Mouse (Mus musculus) intestine, embryonic 15.5 days (tissue): Measurements from ENCODE around the gene BC030499. TPM values are rescaled to one million over a fixed set of nuclear protein-coding genes. Genes with fewer than 3 reads are reported as not detected.
"Not testable (repeated sequence)": the region's sequence is repeated elsewhere in the genome, so short reads cannot be mapped to it uniquely, and the experiment has no call there.

ENCODE experiments used
- ATAC-seq: fragments of 200-750 bp; cut with Nextera tagmentation; 2 replicates; pipeline ENCODE4 v1.8.0; 2017; ENCODE audit warnings: moderate TSS enrichment, moderate library complexity
- H3K27ac ChIP-seq: fragments of 300-500 bp; sonication (generic); 2 replicates; pipeline ENCODE4 v1.5.1; 2015; ENCODE audit warnings: mild to moderate bottlenecking, inconsistent platforms
- H3K27me3 ChIP-seq: fragments of 300-500 bp; sonication (generic); replicated peaks from 2 replicates; pipeline ENCODE4 v1.6.1; 2015; ENCODE audit warnings: inconsistent platforms
- H3K36me3 ChIP-seq: fragments of 300-500 bp; sonication (generic); 2 replicates; pipeline ENCODE4 v1.6.1; 2015; ENCODE audit warnings: inconsistent platforms
- H3K4me1 ChIP-seq: fragments of 300-500 bp; sonication (generic); replicated peaks from 2 replicates; pipeline ENCODE4 v1.6.1; 2015; ENCODE audit warnings: inconsistent platforms
- H3K4me2 ChIP-seq: fragments of 300-500 bp; sonication (generic); replicated peaks from 2 replicates; pipeline ENCODE4 v1.6.1; 2015; ENCODE audit warnings: mild to moderate bottlenecking, inconsistent platforms
- H3K4me3 ChIP-seq: fragments of 300-500 bp; sonication (generic); replicated peaks from 2 replicates; pipeline ENCODE4 v1.5.1; 2015; ENCODE audit warnings: inconsistent platforms
- H3K9ac ChIP-seq: fragments of 300-500 bp; sonication (generic); 2 replicates; pipeline ENCODE4 v1.6.1; 2015; ENCODE audit warnings: inconsistent platforms
- H3K9me3 ChIP-seq: fragments of 300-500 bp; sonication (generic); 2 replicates; pipeline ENCODE4 v1.6.1; 2016; ENCODE audit warnings: inconsistent platforms
- WGBS: fragments of 180-500 bp; shearing (Covaris S2); methylation state at CpG from one replicate; pipeline ENCODE4 v1.1.7; 2015; 5-methylcytosine and 5-hydroxymethylcytosine counted together
- polyA plus RNA-seq: library from polyadenylated mRNA; unstranded; fragments of >200 nt; fragmentation: Nextera tagmentation; extraction: Ambion mirVana; gene quantifications from 2 replicates; pipeline ENCODE4 v1.2.1, GENCODE M21; 2015

Gene BC030499
- polyA plus RNA-seq, 1 experiment from 2014 or later = 0.33 TPM

DNA sequence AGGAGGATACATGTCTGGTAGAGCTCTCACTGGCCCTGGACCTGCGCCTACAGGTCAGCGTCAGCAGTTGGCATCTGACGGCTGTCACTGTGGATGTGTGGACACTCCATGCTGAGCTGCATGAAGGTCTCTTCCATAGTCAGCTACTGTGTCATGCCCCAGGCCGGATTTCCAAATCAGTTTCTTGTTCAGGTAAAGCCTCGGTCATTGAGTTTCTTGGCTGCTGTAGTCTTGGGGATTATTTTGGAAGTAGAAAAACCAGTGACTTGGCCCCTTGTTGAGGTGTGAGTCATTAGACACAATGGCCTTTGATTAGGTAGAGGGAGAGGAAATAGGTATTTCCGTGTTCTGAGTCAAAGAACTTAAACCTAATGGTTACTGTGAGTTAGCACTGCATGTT lies 25.1 kb upstream of the BC030499 start:
- WGBS = 90% methylated on average over 6 of the region's 6 CpGs
- peaks cover 34% of the 10 kb centered on the region for H3K36me3 ChIP-seq

DNA sequence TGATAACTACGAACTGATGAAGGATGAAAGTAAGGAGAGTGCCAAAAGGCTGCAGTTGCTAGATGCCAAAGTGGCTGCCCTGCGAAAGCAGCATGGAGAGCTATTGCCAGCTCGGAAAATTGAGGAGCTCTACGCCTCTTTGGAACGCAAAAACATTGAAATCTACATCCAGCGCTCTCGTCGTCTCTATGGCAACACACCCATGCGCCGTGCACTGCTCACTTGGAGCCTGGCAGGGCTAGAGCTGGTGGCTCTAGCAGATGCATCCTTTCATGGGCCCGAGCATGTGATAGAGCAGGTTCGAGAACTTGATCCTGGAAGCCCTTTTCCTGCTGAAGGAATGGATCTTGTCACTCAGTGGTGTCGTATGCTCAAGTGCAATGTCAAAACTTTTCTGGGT lies 18.7 kb upstream of the BC030499 start:
- no peaks in the 10 kb centered on the region for H3K4me1 ChIP-seq
- ATAC-seq = no peak
- H3K4me2 ChIP-seq = no peak overlapping the region
- H3K9me3 ChIP-seq = no peaks in the 10 kb centered on the region
- H3K27me3 ChIP-seq = no peaks in the 10 kb centered on the region
- WGBS = 89% methylated on average over 13 of the region's 13 CpGs
- H3K9ac ChIP-seq = no peak overlapping the region
- no peak overlapping the region for H3K27ac ChIP-seq
- no peak overlapping the region for H3K4me3 ChIP-seq
- peaks cover 59% of the 10 kb centered on the region for H3K36me3 ChIP-seq

More for the DNA sequence above, 25.1 kb upstream of the BC030499 start:
- ATAC-seq = no peak
- H3K4me3 ChIP-seq = no peak overlapping the region
- H3K27me3 ChIP-seq = no peaks in the 10 kb centered on the region
- H3K27ac ChIP-seq = no peak overlapping the region
- no peaks in the 10 kb centered on the region for H3K4me1 ChIP-seq
- no peaks in the 10 kb centered on the region for H3K9me3 ChIP-seq
- H3K9ac ChIP-seq = no peak overlapping the region
- H3K4me2 ChIP-seq = no peak overlapping the region

DNA sequence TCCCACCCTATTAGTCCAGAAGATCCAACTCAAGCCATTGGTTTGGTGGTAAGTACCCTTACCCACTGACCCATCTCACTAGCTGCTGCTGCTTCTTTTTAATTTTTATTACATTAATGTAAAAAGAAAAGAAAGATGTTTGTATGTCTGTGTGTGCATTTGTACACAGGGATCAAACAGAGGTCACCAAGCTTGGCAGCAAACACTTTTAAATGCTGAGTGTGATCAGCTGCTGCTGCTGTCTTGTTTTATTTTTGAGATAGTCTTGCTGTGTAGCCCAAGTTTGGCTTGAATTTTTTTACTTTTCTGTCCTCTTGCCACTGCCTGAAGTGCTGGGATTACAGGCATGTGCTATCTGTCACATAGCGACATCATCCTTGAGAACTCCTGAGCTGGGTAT lies 15.0 kb upstream of the BC030499 start:
- no peaks in the 10 kb centered on the region for H3K4me1 ChIP-seq
- no peaks in the 10 kb centered on the region for H3K9me3 ChIP-seq
- H3K27ac ChIP-seq = no peak overlapping the region
- 100% methylated on average over 1 of the region's 1 CpGs for WGBS
- ATAC-seq = no peak
- H3K9ac ChIP-seq = no peak overlapping the region
- H3K4me2 ChIP-seq = no peak overlapping the region
- H3K4me3 ChIP-seq = no peak overlapping the region
- H3K36me3 ChIP-seq = peaks cover 64% of the 10 kb centered on the region
- no peaks in the 10 kb centered on the region for H3K27me3 ChIP-seq

DNA sequence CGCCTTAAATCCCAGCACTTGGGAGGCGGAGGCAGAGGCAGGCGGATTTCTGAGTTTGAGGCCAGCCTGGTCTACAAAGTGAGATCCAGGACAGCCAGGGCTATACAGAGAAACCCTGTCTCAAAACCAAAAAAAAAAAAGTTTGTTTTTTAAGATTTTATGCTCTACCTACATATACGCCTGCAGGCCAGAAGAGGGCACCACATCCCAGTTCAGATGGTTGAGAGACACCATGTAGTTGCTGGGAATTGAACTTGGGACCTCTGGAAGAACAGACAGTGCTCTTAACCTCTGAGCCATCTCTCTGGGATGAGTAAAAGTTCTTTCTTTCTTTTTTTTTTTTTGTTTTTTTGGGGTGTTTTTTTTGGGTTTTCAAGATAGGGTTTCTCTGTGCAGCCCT lies 14.5 kb upstream of the BC030499 start:
- H3K27ac ChIP-seq, H3K4me1 ChIP-seq, H3K27me3 ChIP-seq, H3K4me2 ChIP-seq, H3K4me3 ChIP-seq, ATAC-seq, H3K9ac ChIP-seq, H3K9me3 ChIP-seq: not testable (repeated sequence)
- WGBS = 96% methylated on average over 4 of the region's 4 CpGs
- H3K36me3 ChIP-seq = peaks cover 67% of the 10 kb centered on the region

DNA sequence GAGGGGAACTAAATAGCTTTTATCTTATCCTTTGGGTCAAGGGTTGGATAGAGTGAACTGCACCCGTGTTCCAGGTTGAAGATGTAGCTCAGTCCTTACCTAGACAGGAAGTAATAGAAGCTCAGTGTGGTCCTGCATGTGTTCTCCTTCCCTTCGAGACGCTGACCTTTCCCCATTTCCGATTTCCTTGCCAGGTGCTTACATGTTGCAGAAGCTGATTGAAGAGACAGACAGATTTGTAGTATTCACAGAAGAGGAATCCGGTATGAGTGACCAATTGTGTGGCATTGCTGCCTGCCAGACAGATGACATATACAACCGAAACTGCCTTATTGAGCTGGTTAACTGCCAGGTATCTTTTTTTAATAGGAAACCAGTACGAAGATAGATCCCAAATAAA lies 11.8 kb upstream of the BC030499 start:
- ATAC-seq = no peak
- Histone ChIP-seq H3K27ac (no peak overlapping the region), H3K36me3 (peaks cover 59% of the 10 kb centered on the region), H3K27me3 (no peaks in the 10 kb centered on the region), H3K4me1 (no peaks in the 10 kb centered on the region), H3K4me3 (no peak overlapping the region), H3K4me2 (no peak overlapping the region), H3K9me3 (no peaks in the 10 kb centered on the region), H3K9ac (no peak overlapping the region)
- WGBS = 79% methylated on average over 7 of the region's 7 CpGs

DNA sequence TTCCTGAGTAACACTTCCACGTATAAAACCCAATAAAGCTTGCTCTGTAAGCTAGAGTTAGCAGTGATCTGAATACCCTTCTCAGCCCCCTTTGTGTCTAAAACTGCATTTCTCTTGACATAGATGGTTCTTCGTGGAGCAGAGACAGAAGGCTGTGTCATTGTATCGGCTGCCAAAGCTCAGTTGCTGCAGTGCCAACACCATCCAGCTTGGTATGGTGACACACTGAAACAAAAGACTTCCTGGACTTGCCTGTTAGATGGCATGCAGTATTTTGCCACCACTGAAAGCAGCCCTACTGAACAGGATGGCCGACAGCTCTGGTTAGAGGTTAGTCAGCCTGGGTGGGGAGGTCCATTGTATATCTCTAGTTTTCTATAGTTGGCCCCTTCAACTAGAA lies 11.1 kb upstream of the BC030499 start:
- Histone ChIP-seq H3K9ac (no peak overlapping the region), H3K36me3 (peaks cover 57% of the 10 kb centered on the region), H3K27ac (no peak overlapping the region), H3K9me3 (no peaks in the 10 kb centered on the region), H3K4me1 (no peaks in the 10 kb centered on the region), H3K4me2 (no peak overlapping the region), H3K27me3 (no peaks in the 10 kb centered on the region), H3K4me3 (no peak overlapping the region)
- no peak for ATAC-seq
- 90% methylated on average over 4 of the region's 4 CpGs for WGBS

DNA sequence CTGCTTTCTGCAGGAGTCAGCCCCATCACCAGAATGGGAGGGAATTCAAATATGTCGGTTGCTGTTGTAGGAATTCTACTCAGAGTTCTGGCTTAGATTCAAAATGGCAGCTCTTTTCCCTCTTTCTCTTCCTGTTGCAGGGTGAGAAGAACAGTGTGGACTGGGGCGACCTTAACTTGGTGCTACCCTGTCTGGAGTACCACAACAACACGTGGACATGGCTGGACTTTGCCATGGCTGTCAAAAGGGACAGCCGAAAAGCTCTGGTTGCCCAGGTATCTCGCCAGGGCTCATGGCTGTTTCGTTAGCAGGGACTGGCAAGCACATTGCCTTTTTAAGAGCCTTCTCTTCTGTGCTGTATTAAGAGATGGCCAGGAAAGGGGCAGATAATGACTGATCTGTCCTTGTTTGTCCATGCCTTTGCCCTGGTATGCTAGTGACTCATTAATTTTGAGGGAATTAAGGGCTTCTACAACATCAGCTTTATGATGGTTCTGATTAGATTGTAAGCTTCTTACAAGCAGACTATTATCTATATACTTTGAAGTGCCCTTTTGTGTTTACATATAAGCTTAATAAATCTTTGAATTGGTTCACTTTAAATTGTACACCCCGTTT lies 1.4 kb upstream of the BC030499 start:
- Histone ChIP-seq H3K36me3 (peaks cover 43% of the 10 kb centered on the region), H3K4me1 (no peaks in the 10 kb centered on the region), H3K9me3 (no peaks in the 10 kb centered on the region), H3K27ac (no peak overlapping the region), H3K27me3 (no peaks in the 10 kb centered on the region), H3K9ac (no peak overlapping the region), H3K4me3 (no peak overlapping the region), H3K4me2 (no peak overlapping the region)
- peak; percentile 55; the same call in 1 of the 2 replicates for ATAC-seq
- 71% methylated on average over 7 of the region's 7 CpGs for WGBS

DNA sequence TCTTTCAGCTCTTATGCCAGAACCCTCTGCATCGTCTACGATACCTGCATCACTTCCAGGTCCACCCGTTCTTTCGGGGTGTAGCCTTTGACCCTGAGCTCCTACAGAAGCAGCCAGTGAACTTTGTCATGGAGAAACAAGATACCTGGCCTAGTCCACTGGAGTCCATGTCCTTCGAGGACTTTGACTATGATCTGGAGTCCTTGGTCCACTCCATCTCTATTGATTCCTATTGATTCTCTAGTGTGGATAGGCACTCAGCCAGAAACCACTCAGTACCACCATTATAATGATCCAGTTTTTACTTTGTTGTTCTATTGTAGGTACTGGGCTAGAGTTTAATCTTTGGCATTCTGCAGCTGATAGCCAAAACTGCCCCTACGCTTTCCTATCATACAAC lies 3.9 kb downstream of the BC030499 start:
- WGBS = 91% methylated on average over 6 of the region's 6 CpGs
- Histone ChIP-seq H3K4me3 (no peak overlapping the region), H3K27ac (no peak overlapping the region), H3K4me1 (no peaks in the 10 kb centered on the region), H3K9ac (no peak overlapping the region), H3K9me3 (no peaks in the 10 kb centered on the region), H3K36me3 (peaks cover 7% of the 10 kb centered on the region), H3K27me3 (no peaks in the 10 kb centered on the region), H3K4me2 (no peak overlapping the region)
- no peak for ATAC-seq

DNA sequence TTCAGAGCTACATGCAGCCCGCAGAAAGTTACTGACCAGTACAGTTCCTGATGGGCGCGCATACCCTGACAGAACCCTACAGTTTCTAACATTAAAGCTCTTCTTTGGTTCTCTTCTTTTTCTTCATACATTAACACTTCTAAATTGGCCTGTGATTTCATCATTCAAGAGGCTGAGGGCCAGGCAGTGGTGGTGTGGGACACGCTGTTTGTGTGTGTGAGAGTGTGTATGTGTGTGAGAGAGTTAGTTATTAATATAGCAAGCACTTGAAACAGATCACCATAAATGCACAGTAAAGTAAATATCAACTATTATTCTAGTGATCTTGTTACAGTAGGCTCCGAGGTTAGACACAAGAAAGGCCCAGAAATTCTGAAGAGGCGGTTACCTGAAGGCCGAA lies 10.3 kb downstream of the BC030499 start:
- H3K27ac ChIP-seq = peak overlapping the region; percentile 51; the same call in 1 of the 2 replicates
- peak overlapping the region; percentile 75 for H3K4me3 ChIP-seq
- H3K4me1 ChIP-seq = no peaks in the 10 kb centered on the region; the same call in 1 of the 2 replicates
- peak; percentile 26 for ATAC-seq
- peak overlapping the region; percentile 54 for H3K9ac ChIP-seq
- peak overlapping the region; percentile 81 for H3K4me2 ChIP-seq
- no peaks in the 10 kb centered on the region for H3K27me3 ChIP-seq
- H3K36me3 ChIP-seq = peaks cover 13% of the 10 kb centered on the region
- no peaks in the 10 kb centered on the region for H3K9me3 ChIP-seq
- 63% methylated on average over 7 of the region's 7 CpGs for WGBS

DNA sequence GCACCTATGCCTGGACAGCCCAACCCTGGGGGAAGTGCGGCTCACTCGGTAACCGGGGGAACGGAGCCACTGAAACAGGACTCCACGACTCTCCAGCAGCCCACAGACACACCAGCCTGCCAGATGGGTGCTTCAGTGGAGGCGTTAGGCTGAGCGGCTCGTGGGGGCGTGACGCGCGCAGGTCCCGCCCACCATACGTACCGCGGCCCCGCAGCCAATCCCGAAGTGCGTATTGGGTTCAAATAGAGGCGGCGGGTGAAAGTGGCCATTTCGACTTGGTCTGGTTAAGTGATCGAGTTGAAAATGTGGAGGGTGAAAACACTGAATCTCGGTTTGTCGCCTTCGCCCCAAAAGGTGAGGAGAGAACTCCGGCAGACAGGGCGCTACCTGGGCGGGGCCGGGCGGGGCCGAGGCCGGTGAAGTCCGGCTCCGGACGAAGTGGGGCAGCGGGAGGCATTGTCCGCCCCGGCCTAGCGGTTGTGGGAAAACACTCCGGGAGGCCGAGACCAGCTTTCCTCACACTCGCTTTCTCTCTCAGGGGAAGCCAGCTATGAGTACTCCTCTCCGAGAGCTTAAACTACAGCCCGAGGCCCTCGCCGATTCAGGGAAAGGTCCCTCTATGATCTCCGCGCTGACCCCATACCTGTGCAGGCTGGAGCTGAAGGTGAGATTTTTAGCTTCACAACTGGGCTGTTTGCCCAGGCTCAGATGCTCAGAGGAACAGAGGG lies 10.9 kb downstream of the BC030499 start, which contains the start of gene Spag5:
Gene Spag5 (plus strand): TSS at position 173 of the 728 bp plus-strand sequence.
- ATAC-seq = peak; percentile 100
- peak within 1 kb of the TSS; percentile 81 for H3K4me2 ChIP-seq
- H3K9ac ChIP-seq = peak within 1 kb of the TSS; percentile 70
- H3K27me3 ChIP-seq = no peaks in the 10 kb centered on the region
- under 1% methylated on average over 49 of the region's 49 CpGs for WGBS
- no peaks in the 10 kb centered on the region for H3K9me3 ChIP-seq
- peaks cover 13% of the 10 kb centered on the region for H3K36me3 ChIP-seq
- peak within 1 kb of the TSS; percentile 75 for H3K4me3 ChIP-seq
- H3K4me1 ChIP-seq = no peaks in the 10 kb centered on the region; the same call in 1 of the 2 replicates
- peak within 1 kb of the TSS; percentile 51 for H3K27ac ChIP-seq

DNA sequence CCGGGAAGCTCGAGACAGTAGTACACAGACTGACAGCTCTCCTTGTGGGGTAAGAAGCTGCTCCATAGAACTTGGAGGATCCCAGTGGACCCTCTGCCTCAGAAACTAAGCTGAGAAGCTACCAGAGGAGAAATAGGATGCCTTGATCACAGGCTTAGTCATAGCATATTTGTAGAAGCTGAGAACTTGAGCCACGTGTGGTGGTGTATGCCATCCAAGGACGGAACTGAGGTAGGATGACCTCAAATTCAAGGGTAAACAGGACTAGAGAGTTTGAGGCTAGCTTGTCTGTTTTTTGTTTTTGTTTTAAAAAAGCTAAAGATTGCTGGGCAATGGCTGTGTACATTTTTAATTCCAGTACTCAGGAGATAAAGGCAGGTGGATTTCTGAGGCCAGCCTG lies 14.6 kb downstream of the BC030499 start:
- WGBS = 90% methylated on average over 4 of the region's 4 CpGs
- H3K9me3 ChIP-seq = no peaks in the 10 kb centered on the region
- H3K36me3 ChIP-seq = peaks cover 20% of the 10 kb centered on the region
- H3K9ac ChIP-seq = no peak overlapping the region
- no peak overlapping the region for H3K27ac ChIP-seq
- no peak for ATAC-seq
- H3K27me3 ChIP-seq = no peaks in the 10 kb centered on the region
- no peak overlapping the region for H3K4me3 ChIP-seq
- H3K4me2 ChIP-seq = no peak overlapping the region
- peaks cover 2% of the 10 kb centered on the region; the same call in 1 of the 2 replicates for H3K4me1 ChIP-seq

DNA sequence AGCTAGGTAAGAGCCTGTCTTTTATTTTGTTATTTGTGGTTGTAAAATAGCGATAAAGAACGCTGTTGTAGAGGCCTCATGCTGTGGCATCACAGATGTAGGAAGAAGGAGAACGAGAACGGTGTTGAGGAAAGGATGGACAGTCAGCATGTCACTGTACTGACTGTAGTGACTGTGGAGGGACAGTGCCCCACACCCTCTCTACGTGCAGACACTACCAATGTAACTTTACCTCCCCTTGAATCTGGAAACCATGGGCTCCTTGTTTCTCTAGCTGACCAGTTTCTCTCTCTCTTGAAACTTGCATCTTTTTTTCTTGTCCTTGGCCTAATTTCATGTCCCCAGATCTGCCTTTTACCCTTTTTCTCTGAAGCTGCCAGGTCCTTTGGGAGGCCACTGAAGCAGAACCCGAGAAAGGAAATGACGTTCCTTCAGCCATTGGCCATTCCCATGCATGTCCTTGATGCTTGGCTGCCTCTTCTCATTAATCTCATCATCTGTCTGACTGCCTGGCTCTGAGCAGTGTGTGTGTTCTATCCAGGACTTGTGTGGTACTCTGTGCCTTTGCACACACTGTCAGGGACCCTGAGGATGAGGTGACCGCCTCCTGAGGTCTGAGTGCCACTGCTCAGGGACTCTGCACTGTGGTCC lies 20.3 kb downstream of the BC030499 start:
- ATAC-seq = no peak
- Histone ChIP-seq H3K4me2 (no peak overlapping the region), H3K27me3 (no peaks in the 10 kb centered on the region), H3K4me1 (0 out of 2 replicates have a peak, but pooled peaks cover 2% of the 10 kb centered on the region), H3K36me3 (peaks cover 35% of the 10 kb centered on the region), H3K27ac (no peak overlapping the region), H3K9ac (no peak overlapping the region), H3K9me3 (no peaks in the 10 kb centered on the region), H3K4me3 (no peak overlapping the region)
- 92% methylated on average over 8 of the region's 8 CpGs for WGBS
